Mouse (Mus musculus): ENCODE measurements at regions not wholly inside any gene's neighbourhood (a gene's known extent, or its start where the extent isn't known, plus 50 kb on each side); places are given as distances from the start of the nearest gene placed in this dataset.

DNA sequence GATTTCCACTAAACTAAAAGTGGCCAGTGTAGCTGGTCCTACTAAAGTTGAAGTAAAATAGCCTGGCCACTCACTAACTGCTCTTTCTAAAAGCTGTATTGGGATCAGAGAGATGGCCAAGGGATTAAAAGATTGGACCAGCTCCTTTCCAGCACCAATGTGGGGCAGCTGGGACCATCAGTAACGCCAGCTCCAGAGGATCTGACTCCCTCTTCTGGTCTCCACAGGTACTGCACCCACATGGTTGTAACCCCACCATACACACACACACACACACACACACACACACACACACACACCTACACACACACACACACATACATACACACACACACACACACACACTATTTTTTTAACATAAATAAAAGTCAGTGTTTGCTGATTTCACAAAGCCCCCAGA, 122.1 kb upstream of the Topaz1 start:
- ATAC-seq (ENCODE audit: low FRiP score) (no peak), DNase-seq (ENCODE audit: low spot score) (no peak)
- Histone ChIP-seq H3K4me2 (replicated peaks; ENCODE audit: low read depth, low read length) (no peak overlapping the region), H3K27ac (ENCODE audit: low read depth, low read length) (no peak overlapping the region), H3K36me3 (ENCODE audit: control insufficient read depth, insufficient read depth, low read length) (no peaks in the 10 kb centered on the region), H3K9me3 (ENCODE audit: control insufficient read depth, low read length) (no peaks in the 10 kb centered on the region), H3K27me3 (ENCODE audit: control insufficient read depth, insufficient read depth, low read length) (no peaks in the 10 kb centered on the region), H3K4me1 (replicated peaks; ENCODE audit: control insufficient read depth, insufficient read depth, low read length) (no peaks in the 10 kb centered on the region), H3K4me3 (ENCODE audit: low read depth, low read length) (no peak overlapping the region), H3K9ac (ENCODE audit: low read depth, low read length) (no peak overlapping the region)
- 87% methylated on average over 1 of the region's 1 CpGs for WGBS

DNA sequence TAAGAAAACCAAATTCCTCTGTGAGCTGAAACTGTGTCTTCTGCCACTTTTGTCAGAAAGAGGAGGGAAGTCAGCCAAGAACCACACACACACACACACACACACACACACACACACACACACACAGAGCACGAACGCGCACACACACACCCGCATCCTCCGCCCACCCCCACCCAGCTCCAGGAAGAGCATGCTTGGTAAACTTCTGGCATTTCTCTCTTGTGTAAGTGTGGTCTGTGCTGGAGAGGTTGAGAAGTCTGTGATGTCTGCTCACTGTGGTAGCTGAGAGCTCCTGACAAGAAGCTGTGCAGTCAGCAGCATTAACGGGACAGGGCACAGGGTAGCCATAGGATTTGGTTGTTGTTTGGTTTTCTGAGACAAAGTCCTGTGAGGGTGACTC, 120.8 kb upstream of the Topaz1 start:
- no peaks in the 10 kb centered on the region for H3K36me3 ChIP-seq (ENCODE audit: control insufficient read depth, insufficient read depth, low read length)
- H3K27me3 ChIP-seq (ENCODE audit: control insufficient read depth, insufficient read depth, low read length), result no peaks in the 10 kb centered on the region
- no peaks in the 10 kb centered on the region for H3K9me3 ChIP-seq (ENCODE audit: control insufficient read depth, low read length)
- H3K27ac ChIP-seq (ENCODE audit: low read depth, low read length), result no peak overlapping the region
- no peak overlapping the region for H3K4me3 ChIP-seq (ENCODE audit: low read depth, low read length)
- H3K4me1 ChIP-seq (replicated peaks; ENCODE audit: control insufficient read depth, insufficient read depth, low read length), result no peaks in the 10 kb centered on the region
- WGBS, result 88% methylated on average over 6 of the region's 6 CpGs
- H3K4me2 ChIP-seq (replicated peaks; ENCODE audit: low read depth, low read length), result no peak overlapping the region
- ATAC-seq (ENCODE audit: low FRiP score) (no peak), DNase-seq (ENCODE audit: low spot score) (no peak)
- no peak overlapping the region for H3K9ac ChIP-seq (ENCODE audit: low read depth, low read length)

GRCm38 (mm10) chr9:122629171-122629904, 117.8 kb upstream of the Topaz1 start:
- Histone ChIP-seq H3K36me3 (ENCODE audit: control insufficient read depth, insufficient read depth, low read length) (no peaks in the 10 kb centered on the region), H3K27me3 (ENCODE audit: control insufficient read depth, insufficient read depth, low read length) (no peaks in the 10 kb centered on the region), H3K27ac (ENCODE audit: low read depth, low read length) (no peak overlapping the region), H3K9ac (ENCODE audit: low read depth, low read length) (no peak overlapping the region), H3K4me3 (ENCODE audit: low read depth, low read length) (no peak overlapping the region), H3K4me1 (replicated peaks; ENCODE audit: control insufficient read depth, insufficient read depth, low read length) (no peaks in the 10 kb centered on the region), H3K9me3 (ENCODE audit: control insufficient read depth, low read length) (no peaks in the 10 kb centered on the region), H3K4me2 (replicated peaks; ENCODE audit: low read depth, low read length) (no peak overlapping the region)
- no peak for ATAC-seq (ENCODE audit: low FRiP score)
- DNase-seq (ENCODE audit: low spot score), result no peak
- 43% methylated on average over 18 of the region's 18 CpGs for WGBS

- Histone ChIP-seq H3K4me1 (replicated peaks; ENCODE audit: control insufficient read depth, insufficient read depth, low read length) (no peaks in the 10 kb centered on the region), H3K9ac (ENCODE audit: low read depth, low read length) (no peak overlapping the region), H3K4me3 (ENCODE audit: low read depth, low read length) (no peak overlapping the region), H3K27me3 (ENCODE audit: control insufficient read depth, insufficient read depth, low read length) (no peaks in the 10 kb centered on the region), H3K27ac (ENCODE audit: low read depth, low read length) (no peak overlapping the region), H3K36me3 (ENCODE audit: control insufficient read depth, insufficient read depth, low read length) (no peaks in the 10 kb centered on the region), H3K4me2 (replicated peaks; ENCODE audit: low read depth, low read length) (no peak overlapping the region), H3K9me3 (ENCODE audit: control insufficient read depth, low read length) (no peaks in the 10 kb centered on the region)
- no peak for ATAC-seq (ENCODE audit: low FRiP score)
- DNase-seq (ENCODE audit: low spot score), result no peak
- 85% methylated on average over 9 of the region's 9 CpGs for WGBS
Measured at GRCm38 (mm10) chr9:122631793-122632192, 115.4 kb upstream of the Topaz1 start.

DNA sequence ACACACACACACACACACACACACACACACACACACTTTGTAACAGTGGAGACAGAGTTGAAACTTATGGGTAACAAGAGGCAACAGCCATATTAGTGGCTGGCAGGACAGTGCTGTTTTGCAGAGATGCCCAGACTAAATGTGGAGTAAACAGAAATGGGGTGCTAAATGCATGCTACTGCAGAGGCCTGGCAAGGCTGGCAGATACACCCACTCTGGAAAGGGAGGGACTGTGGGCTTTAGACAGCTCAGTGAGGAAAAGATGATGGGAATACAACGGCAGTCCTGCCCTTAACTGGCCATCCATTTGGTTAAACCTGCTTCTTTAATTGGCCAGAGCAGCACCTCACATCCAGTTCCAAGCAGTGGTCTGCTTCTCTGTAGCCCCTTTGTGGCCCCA, 113.7 kb upstream of the Topaz1 start:
- Histone ChIP-seq H3K36me3 (ENCODE audit: control insufficient read depth, insufficient read depth, low read length) (no peaks in the 10 kb centered on the region), H3K9ac (ENCODE audit: low read depth, low read length) (no peak overlapping the region), H3K27me3 (ENCODE audit: control insufficient read depth, insufficient read depth, low read length) (no peaks in the 10 kb centered on the region), H3K4me2 (replicated peaks; ENCODE audit: low read depth, low read length) (no peak overlapping the region), H3K4me1 (replicated peaks; ENCODE audit: control insufficient read depth, insufficient read depth, low read length) (no peaks in the 10 kb centered on the region), H3K4me3 (ENCODE audit: low read depth, low read length) (no peak overlapping the region), H3K9me3 (ENCODE audit: control insufficient read depth, low read length) (no peaks in the 10 kb centered on the region), H3K27ac (ENCODE audit: low read depth, low read length) (no peak overlapping the region)
- 87% methylated on average over 1 of the region's 1 CpGs for WGBS
- no peak for DNase-seq (ENCODE audit: low spot score)
- no peak for ATAC-seq (ENCODE audit: low FRiP score)

DNA sequence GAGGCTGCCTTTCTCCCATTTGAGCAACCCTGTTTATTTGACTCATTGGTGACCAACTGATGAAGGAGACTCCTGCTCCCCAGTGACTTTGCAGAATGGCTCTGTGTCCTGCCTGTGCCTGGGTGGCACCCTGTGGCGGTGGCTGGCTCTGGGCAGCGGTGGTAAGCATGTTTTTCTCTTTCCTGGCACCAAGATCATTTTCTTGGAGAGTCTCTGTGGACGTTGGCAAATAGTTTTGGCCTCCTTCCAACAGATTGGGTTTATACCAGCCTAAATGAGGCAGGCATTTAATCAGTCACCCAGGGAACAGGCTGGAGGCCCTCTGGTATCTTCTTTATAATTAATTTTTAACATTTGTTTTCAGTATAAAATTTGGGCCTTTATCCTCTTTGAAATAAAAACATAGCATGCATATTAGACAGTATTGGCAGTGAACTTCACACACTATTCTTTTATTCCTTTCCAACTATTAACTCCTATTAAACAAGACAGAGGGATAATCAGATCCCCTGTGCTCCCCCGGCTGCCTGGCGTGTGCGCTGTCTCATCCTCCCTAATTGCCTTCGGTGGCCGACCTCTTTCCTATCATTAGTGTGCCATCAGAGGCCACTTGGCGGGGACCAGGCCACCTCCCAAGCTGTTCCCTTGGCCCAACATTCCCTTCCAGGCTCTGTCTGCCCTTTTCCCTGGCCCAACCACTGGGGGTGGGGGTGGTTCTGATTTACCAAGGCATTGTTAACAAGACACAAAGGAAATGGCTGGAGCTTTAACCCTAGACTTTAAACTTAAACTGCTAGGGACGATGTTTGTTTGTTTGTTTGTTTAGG, 111.8 kb upstream of the Topaz1 start:
- Histone ChIP-seq H3K4me2 (replicated peaks; ENCODE audit: low read depth, low read length) (no peak overlapping the region), H3K27me3 (ENCODE audit: control insufficient read depth, insufficient read depth, low read length) (no peaks in the 10 kb centered on the region), H3K9ac (ENCODE audit: low read depth, low read length) (no peak overlapping the region), H3K27ac (ENCODE audit: low read depth, low read length) (no peak overlapping the region), H3K4me1 (replicated peaks; ENCODE audit: control insufficient read depth, insufficient read depth, low read length) (no peaks in the 10 kb centered on the region), H3K36me3 (ENCODE audit: control insufficient read depth, insufficient read depth, low read length) (no peaks in the 10 kb centered on the region), H3K9me3 (ENCODE audit: control insufficient read depth, low read length) (no peaks in the 10 kb centered on the region), H3K4me3 (ENCODE audit: low read depth, low read length) (no peak overlapping the region)
- ATAC-seq (ENCODE audit: low FRiP score) (no peak), DNase-seq (ENCODE audit: low spot score) (no peak)
- WGBS, result 59% methylated on average over 10 of the region's 10 CpGs

- no peaks in the 10 kb centered on the region for H3K36me3 ChIP-seq (ENCODE audit: control insufficient read depth, insufficient read depth, low read length)
- H3K27ac ChIP-seq (ENCODE audit: low read depth, low read length), result no peak overlapping the region
- no peaks in the 10 kb centered on the region for H3K27me3 ChIP-seq (ENCODE audit: control insufficient read depth, insufficient read depth, low read length)
- DNase-seq (ENCODE audit: low spot score), result no peak
- no peak overlapping the region for H3K9ac ChIP-seq (ENCODE audit: low read depth, low read length)
- H3K4me2 ChIP-seq (replicated peaks; ENCODE audit: low read depth, low read length), result no peak overlapping the region
- peaks cover 2% of the 10 kb centered on the region; the same call in 1 of the 2 replicates for H3K4me1 ChIP-seq (replicated peaks; ENCODE audit: control insufficient read depth, insufficient read depth, low read length)
- WGBS, result 82% methylated on average over 3 of the region's 3 CpGs
- no peaks in the 10 kb centered on the region for H3K9me3 ChIP-seq (ENCODE audit: control insufficient read depth, low read length)
- H3K4me3 ChIP-seq (ENCODE audit: low read depth, low read length), result no peak overlapping the region
- no peak for ATAC-seq (ENCODE audit: low FRiP score)
Measured at GRCm38 (mm10) chr9:122637591-122637990, 109.6 kb upstream of the Topaz1 start.

GRCm38 (mm10) chr9:122639239-122639638, 107.9 kb upstream of the Topaz1 start:
- no peak overlapping the region for H3K4me2 ChIP-seq (replicated peaks; ENCODE audit: low read depth, low read length)

DNA sequence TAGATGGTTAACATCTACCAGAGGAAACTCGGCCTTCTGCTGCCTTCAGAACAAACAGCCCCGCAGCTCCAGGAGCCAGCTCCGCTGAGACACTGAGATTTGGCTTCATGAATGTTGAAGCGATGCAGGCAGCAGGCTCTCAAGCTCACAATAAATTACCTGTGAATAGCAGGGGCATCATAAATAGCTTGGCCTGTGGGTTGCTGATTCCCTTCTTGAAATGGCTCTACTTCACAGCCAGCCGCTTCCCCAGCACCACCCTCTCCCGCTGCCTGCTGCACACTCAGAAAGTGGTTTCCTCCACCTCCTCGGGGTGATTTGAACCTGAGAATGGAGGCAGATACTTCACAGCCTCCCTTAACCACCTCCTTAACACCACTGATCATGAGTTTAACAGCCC, 104.2 kb upstream of the Topaz1 start:
- peaks cover 2% of the 10 kb centered on the region; the same call in 1 of the 2 replicates for H3K4me1 ChIP-seq (replicated peaks; ENCODE audit: control insufficient read depth, insufficient read depth, low read length)
- no peak overlapping the region for H3K9ac ChIP-seq (ENCODE audit: low read depth, low read length)
- no peaks in the 10 kb centered on the region for H3K27me3 ChIP-seq (ENCODE audit: control insufficient read depth, insufficient read depth, low read length)
- H3K27ac ChIP-seq (ENCODE audit: low read depth, low read length), result no peak overlapping the region
- no peaks in the 10 kb centered on the region for H3K9me3 ChIP-seq (ENCODE audit: control insufficient read depth, low read length)
- H3K4me3 ChIP-seq (ENCODE audit: low read depth, low read length), result no peak overlapping the region
- no peaks in the 10 kb centered on the region for H3K36me3 ChIP-seq (ENCODE audit: control insufficient read depth, insufficient read depth, low read length)
- 75% methylated on average over 7 of the region's 7 CpGs for WGBS
- DNase-seq (ENCODE audit: low spot score), result no peak
- no peak for ATAC-seq (ENCODE audit: low FRiP score)
- H3K4me2 ChIP-seq (replicated peaks; ENCODE audit: low read depth, low read length), result no peak overlapping the region

More at GRCm38 (mm10) chr9:122639239-122639638, 107.9 kb upstream of the Topaz1 start:
- peaks cover 2% of the 10 kb centered on the region; the same call in 1 of the 2 replicates for H3K4me1 ChIP-seq (replicated peaks; ENCODE audit: control insufficient read depth, insufficient read depth, low read length)
- ATAC-seq (ENCODE audit: low FRiP score), result no peak
- H3K9me3 ChIP-seq (ENCODE audit: control insufficient read depth, low read length), result no peaks in the 10 kb centered on the region
- H3K27me3 ChIP-seq (ENCODE audit: control insufficient read depth, insufficient read depth, low read length), result no peaks in the 10 kb centered on the region
- no peaks in the 10 kb centered on the region for H3K36me3 ChIP-seq (ENCODE audit: control insufficient read depth, insufficient read depth, low read length)
- WGBS, result 88% methylated on average over 4 of the region's 4 CpGs
- no peak overlapping the region for H3K27ac ChIP-seq (ENCODE audit: low read depth, low read length)
- no peak overlapping the region for H3K4me3 ChIP-seq (ENCODE audit: low read depth, low read length)
- DNase-seq (ENCODE audit: low spot score), result no peak
- H3K9ac ChIP-seq (ENCODE audit: low read depth, low read length), result no peak overlapping the region
